Mouse (Mus musculus): Measurements from ENCODE around the gene Tlcd1.
"Not testable (repeated sequence)": the region's sequence is repeated elsewhere in the genome, so short reads cannot be mapped to it uniquely, and the experiment has no call there.

Tlcd1 gene

DNA sequence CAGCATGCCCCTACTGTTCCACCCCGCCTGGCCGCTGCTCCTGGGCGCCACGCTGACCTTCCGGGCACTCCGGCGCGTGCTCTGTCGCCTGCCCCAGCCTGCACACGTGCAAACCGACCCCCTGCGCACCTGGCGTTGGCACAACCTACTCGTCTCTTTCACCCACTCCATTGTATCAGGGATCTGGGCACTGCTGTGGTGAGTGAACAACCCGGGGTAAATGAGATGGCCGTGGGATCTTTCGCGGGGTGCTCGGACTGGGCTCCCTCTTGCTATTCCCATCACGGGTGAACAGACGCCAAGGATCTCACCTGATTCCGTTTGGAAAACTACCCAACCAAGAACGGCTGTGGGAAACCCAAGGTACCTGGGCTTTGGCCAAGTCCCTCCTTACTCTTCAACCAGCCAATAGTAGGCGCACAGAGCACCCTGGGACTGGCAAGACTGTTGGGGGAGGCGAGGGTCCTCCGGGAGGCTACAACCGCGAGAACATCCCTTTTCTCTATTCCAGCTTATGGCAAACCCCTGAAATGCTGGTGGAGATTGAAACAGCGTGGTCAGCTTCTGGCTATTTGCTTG is 2.4 kb downstream of the Tlcd1 start:
- peak; percentile 44 for DNase-seq

DNA sequence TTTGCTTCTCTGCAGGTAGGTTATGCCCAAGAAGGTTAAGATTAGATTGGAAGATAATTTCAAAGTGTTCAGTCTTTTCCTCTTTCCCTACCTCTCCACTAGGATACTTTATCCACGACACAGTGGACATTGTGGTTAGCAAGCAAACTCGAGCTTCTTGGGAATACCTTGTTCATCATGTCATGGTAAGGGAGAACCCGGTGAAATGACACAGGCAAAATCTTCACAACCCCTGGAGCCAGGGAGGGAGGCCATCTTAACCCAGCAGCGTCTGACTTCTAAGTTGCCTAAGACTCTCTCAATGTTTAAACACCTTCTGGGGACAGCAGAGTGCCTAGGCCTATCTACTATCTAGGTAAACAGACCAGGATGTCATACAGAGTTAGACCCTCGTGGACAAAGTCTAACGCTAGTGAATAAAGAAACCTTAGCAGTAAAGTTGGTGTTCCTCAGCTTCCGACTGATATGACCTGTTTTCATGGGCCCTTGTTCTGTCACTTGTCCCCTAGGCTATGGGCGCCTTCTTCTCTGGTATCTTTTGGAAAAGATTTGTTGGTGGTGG is 3.0 kb downstream of the Tlcd1 start:
- no peak for DNase-seq

DNA sequence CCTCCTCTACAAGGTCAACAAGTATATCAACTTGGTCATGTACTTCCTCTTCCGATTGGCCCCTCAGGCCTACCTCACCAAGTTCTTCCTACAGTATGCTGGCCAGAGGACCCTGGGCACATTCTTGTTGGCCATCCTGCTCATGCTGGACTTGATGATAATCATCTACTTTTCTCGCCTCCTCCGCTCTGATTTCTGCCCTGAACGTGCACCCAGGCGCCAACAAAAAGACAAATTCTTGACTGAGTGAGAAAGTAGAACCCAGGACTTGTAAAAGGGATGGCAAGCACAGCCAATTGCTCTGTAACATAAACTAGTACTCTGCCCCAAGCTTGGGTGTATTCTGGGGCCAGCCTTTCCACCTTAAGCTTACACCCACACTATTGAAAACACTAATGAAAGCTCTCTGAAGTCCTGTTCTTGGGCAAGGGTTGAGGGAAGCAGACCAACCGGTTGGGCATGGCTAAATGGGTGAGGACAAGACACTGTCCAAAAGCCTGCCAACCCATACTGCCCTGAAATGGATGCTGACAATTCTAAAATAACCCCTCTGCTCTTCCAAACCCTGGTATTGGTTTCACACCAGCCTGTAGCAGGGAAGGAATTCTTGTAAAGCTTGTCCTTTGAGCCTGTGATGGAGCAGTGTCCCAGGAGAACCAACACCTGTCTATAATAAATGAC is 3.7 kb downstream of the Tlcd1 start:
- DNase-seq = no peak

DNA sequence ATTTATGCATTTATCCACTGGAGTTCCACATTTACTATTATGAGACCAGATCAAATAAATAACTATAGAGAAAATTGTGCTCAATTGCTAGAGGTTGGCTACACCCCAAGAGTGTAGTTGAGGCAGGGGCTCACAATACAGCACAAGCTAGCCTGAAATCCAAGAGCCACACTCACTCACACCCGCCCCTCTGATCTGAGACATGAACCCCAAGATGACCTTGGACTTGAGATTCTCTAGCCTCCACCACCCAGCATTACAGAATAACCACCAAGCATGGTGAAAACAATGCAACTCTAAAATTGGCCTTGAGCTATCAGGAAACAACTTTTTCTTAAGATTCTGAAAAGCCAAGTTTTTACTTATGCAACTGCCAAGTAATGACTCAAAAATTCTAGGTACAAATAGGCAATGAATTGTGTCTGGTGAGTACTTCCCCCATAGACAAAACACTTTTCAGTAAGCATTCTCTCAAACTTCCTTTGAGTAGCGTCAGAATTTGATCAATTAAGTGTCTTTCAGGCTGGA is 5.4 kb downstream of the Tlcd1 start:
- DNase-seq = no peak

DNA sequence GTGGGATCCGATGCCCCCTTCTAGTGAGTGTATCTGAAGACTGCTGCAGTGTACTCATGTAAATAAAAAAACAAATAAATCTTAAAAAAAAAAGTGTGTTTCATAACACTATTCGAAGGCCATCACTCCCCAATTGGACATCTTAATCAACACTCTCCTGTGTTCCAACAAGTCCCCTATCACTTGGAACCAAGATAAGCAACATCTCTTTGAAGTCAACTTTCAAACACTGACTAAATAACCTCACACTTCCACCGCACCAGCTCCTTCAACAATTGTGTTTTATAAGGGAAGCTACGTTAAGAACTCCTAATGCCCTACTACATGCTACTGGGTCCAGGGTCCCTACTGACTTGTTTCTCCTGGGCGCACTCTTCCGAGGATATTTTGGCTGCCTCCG is 5.9 kb downstream of the Tlcd1 start:
- DNase-seq = no peak

DNA sequence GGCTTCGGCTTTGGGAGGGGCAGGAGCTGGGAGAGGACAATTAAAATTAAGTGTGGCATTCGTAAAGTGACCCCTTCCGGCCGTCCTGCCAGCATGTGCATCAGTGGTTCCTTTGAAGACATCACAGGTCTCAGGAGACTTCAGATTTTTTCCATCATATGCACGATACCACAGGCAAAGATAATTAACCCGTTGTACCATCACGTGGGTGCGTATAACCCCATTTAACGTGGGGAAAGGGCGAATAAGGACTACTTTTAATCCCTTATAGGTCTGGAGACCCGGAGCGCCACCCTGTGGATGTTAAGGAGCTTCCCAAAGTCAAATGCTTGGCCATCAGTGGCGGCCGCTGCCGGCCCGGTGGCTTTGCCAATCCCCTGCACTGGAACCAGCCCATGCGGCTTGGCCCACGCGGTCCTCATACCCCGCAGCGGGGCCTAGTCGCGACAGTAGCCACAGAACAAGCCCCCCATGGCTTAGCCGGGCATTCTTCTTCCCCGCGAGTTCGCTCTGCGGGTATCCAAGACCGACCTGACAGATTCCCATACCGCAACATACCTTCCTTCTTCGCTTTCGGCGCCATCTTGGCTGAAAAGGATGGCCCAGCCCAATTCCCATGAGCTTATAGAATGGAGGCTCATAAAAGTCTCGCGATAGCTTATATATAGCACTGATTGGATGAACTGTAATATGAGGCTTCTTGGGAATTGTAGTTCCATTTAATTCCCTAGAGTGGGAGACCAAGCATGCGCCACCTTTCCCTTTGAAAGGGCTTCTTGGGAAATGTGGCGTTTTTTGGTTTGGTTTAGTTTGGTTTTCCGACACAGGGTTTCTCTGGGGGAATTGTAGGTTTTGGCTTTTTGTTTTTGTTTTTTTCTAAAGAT is 6.7 kb downstream of the Tlcd1 start, which contains the start of gene Rpl23a:
Gene Rpl23a, minus strand, starts transcription at position 624 of the 884 bp plus-strand sequence.
- peak; percentile 79 for DNase-seq

DNA sequence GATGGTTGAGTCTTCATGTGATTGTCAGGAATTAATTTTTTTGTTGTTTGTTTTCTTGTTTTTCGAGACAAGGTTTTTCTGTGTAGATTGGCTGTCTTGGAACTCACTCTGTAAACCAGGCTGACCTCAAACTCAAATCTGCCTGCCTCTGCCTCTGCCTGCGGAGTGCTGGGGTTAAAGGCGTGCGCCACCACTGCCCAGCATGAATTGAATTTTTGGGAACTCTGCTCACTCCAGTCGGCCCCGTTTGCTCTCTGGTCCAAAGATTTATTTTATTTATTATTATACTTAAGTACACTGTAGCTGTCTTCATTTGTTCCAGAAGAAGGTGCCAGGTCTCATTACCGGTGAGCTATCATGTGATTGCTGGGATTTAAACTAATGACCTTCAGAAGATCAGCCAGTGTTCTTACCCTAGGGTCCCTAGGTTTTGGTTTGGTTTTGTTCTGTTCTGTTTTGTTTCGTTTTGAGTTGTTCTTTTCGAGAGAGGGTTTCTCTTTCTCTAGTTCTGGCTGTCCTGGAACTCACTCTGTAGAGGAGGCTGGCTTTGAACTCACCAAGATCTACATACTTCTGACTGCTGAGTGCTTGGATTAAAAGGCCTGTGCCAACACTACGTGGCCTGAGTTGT is 7.5 kb downstream of the Tlcd1 start:
- no peak for DNase-seq

DNA sequence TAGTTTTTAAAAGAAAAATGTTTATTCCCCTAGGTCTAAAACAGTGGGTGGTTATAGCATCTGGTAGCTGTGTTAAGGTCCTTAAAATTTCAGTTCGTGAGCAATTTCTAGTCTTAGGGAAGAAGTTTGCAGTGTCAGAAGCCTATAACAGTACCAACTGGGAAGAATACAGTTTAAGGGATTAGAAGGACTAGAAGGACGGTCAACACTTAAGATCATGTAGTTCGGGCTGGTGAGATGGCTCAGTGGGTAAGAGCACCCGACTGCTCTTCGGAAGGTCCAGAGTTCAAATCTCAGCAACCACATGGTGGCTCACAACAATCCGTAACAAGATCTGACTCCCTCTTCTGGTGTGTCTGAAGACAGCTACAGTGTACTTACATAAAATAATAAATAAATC is 8.2 kb downstream of the Tlcd1 start:
- not testable (repeated sequence) for DNase-seq

DNA sequence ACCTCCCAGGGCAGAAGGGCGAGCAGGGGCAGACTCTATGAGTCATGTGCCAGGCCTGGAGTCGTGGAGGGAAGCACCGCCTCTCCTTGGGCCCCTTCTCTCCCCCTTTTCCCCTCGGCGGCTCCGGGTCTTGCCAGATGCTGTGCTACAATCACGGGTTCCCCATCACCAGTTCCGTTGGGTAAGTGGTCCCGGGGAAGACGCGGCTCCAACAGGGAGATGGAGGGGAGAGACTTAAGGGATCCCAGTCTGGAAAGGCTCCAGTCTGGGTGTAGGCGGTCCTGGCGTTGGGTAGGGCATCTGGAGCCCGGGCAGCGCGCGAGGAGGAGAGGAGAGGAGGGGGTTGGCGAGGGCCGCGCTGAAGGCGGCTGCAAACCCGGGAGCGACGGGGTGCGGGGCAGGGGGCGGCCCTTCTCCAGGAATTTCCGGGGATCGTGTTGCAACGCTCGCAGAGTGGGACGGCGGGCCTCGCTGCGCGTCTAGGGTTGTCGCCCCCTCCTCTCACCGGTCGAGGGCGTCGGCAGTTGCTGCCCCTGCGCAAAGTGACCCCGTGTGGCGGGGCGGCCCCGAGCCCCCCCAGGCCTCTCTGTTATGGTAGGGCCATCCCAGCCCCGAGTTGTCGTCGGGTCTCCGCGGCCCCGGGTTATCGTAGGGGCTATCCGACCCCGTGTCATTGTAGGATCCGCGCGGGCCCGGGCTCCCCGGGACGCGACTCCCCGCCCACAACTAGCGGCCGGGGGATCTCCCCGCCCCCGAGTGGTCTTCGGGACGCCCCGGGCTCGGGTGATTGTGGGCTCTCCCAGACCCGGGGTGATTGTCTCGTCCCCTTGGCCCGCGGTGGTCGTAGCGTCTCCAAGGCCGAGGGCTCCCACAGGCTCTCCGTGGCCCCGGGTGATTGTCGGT is 12.1 kb downstream of the Tlcd1 start, which contains the start of gene Rab34:
Gene Rab34, plus strand, starts transcription at position 100 of the 903 bp plus-strand sequence.
- peak; percentile 11 for DNase-seq

DNA sequence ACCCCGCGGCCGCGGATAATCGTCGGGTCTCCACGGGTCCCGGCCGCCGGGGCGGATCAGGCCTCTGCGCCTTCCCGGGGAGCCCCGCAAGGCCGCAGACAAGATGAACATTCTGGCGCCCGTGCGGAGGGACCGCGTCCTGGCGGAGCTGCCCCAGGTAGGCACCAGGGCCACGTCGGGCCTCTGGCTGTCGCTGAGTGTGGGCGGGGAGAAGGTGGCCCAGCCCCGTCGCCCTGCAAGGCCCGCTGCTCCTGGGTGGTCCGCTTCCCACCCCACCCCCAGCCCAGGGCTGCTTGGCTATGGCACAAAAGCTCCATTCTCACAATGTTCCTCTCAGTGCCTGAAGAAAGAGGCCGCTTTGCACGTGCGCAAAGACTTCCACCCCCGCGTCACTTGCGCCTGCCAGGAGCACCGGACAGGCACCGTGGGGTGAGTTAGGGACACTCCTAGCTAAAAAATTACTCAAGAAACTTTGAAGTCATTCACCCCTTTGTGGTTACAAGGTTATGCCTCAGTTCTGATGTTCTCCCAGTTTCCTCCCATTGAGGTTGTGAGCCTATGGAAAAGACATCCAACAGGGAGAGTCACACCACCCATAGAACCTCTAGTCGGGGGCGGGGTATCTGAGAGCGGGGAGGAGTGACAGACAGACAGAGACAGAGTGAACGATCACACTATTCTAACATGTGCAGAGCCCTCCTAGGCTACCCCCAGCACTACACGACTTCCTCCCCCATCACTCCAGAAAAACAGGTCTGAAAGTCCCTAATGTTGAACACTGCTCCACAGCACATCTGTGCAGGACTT is 12.9 kb downstream of the Tlcd1 start:
- peak; percentile 14 for DNase-seq

DNA sequence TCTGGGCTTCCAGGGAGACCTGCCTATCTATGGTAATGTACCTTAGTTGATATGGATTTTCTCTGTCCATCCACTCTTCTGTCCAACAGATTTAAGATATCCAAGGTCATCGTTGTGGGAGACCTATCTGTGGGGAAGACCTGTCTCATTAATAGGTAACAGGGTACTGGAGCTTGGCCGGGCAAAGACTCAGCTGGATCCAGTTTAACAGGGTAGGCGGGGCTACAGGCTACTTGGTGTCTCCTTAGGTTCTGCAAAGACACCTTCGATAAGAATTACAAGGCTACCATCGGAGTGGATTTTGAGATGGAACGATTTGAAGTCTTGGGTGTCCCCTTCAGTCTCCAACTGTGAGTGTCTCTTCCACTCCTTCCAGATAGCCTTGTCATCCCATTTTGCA is 13.5 kb downstream of the Tlcd1 start:
- no peak for DNase-seq

DNA sequence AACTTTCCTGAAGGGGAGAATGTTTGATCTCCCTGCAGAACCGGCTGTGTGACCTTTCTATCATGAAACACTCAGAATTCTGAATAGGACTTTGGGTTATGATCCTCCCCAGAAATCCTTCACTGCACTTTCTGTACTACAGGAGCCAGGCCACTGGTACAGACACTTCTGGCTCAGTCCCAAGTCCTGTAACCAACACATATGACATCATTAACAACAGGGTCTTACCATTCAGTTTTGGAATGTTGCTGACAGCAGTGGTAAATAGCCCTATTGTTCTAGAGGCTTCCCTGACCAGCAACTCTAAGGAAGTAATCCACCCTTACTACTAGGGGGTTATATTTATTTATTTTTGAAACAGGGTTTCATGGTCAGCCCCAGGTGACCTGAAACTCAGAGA is 16.6 kb downstream of the Tlcd1 start, which contains the start of gene Proca1:
Gene Proca1, plus strand, starts transcription at position 280 of the 400 bp plus-strand sequence.
- no peak for DNase-seq

DNA sequence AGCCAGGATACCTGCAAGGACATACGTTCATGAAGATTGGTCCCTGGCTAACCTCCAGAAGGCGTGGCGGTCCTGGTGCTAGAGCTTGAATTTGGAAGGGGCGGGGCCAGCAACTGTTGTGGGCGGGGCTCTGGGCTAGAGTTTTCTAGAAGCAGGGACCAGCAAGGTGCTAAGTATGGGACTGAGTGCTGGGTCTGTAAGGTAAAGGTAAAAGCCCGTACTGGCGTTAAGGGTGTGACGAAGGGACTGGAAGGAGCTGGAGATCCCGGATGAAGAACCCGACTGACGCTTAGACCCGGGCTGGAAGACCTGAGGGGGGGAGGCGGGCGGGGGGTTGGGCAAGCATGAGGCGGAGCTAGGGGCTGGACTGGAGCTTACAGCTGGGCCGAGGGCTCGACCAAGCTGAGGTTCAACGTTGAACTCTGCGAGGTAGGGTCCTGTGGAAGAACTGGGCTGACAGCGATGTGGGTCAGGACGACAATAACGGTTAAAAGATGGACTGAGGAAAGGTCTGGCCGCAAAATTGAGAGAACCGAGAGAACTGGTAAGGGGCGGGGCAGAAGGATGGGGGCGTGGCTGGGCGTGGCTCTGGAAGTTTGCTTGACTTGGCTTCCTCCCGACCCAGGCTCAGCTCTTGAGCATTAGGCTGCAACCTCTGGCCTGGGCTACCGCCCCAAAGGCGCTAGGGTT is 18.0 kb downstream of the Tlcd1 start:
- DNase-seq = peak; percentile 58

DNA sequence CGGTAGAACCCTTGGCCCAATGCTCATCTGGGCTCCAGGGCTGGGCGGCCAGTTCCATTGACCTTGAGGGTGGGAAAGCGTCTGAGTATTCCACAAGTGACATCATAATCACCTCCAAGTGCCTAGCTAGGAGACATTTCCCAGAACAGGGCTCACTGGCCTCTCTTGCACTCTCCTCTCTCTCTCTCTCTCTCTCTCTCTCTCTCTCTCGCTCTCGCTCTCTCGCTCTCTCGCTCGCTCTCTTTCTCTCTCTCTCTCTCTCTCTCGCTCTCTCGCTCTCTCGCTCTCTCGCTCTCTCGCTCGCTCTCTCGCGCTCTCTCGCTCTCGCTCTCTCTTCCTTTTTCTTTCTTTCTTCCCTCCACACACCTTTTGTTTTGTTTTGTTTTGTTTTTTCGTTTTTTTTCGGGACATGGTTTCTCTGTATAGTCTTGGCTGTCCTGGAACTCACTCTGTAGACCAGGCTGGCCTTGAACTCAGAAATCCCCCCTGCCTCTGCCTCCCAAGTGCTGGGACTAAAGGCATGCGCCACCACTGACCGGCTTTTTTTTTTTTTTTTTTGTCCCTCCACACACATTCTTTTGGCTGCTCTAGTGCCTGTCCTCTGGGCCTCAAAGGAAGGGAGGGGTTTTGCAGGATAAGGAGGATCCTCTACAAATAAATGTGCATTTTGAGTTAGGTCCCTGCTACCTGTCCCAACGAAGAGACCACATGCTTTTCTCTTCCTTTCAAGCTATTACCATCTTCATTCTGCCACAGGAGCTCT is 18.8 kb downstream of the Tlcd1 start:
- no peak for DNase-seq

DNA sequence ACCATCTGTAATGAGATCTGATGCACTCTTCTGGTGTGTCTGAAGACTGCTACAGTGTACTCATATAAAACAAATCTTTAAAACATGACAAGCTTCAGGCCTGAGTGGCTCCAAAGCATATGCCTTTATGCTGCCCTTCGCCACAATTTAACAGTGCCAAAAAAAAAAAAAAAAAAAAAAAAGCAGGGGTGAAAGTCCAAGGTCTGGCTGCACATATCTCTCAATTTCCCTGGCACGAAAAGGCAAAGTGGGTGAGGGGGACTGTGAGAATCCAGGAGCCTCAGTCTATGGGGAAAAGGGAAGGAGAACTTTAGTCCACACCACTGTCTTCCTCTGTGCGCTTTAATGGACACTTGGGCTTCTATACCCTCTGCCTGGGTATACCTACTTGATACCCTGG is 25.9 kb downstream of the Tlcd1 start:
- DNase-seq = no peak

DNA sequence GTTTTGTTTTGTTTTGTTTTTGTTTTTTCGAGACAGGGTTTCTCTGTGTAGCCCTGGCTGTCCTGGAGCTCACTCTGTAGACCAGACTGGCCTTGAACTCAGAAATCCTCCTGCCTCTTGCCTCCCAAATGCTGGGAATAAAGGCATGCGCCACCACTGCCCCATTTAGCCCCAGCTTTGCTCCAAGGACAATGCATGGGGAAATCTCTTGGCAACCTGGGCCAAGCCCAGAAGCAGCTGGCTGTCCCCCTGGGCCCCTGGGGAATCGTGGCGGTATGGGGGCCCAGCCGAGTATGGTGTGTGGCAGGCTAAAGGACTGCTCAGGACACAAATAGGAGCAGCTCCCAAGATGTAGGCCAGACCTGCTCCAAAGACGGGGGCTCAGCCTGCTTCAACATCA is 27.8 kb downstream of the Tlcd1 start:
- DNase-seq = no peak

DNA sequence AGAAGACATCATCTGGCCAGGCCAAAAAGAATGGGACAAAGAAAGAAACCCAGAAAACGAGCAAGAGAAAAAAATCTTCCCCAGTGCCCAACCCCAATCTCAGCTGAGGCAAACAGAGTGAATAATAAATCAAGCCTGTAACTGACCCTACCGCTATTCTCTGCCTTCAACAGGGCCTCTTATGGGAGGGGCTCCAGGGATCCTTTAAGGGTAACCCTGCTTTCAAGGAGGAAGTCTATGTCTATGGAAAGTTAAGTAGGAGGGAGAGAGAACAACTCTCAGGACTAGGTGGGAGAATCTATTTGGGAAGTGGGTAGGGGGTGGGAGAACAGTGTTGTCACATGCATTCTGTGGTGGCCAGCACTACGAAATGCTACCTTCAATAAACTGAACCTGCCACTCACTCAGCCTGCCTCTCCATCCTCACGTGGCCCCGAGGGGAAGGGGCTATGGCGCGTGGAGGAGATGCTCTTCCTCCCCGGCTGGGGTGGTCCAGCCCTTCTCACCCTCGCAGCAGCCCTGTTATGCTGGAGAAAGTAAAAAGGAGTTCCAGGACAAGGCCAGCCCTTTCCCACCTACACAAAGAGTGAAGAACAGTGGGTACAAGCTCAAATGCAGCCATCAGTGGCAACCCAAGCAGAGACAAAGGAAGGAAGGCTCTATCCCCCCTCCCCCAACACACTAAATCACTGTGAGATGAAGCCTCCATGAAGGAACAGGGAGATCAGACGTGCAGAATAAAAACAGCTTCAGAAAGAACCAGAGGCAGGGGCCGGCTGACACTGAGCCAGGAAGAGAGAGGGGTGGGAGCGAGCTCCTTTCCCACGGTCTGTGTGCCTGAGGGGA is 29.1 kb downstream of the Tlcd1 start:
- DNase-seq = no peak

DNA sequence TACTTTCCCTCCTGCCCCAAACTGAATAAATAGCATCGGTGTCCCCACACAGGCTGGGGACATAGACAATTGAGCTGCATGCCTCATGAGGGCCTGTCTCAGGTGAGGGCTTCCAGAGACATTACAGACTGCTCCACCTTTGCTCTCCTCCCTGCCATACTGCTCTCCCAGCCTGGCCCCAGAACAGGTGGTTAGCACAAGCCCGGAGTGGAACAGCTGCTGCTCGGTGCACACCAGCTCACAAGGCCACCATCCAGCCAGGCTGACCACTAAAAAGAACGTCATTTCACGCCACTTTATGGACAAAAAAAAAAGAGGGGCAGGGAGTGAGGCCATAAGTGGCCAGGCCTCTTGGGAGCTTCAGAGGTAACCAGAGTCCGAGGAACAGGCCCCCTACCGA is 30.7 kb downstream of the Tlcd1 start:
- no peak for DNase-seq

Data from thymus, postnatal 25 days (tissue).